Mouse (Mus musculus): ENCODE data around the gene Lrsam1. TPM values are rescaled to one million over a fixed set of nuclear protein-coding genes. Genes with fewer than 3 reads are reported as not detected.

The Lrsam1 gene
- polyA plus RNA-seq, 1 experiment from 2014 or later: 24.7 TPM

- Histone ChIP-seq H3K9me3 (replicated peaks; ENCODE audit: control insufficient read depth, low read length, poor library complexity, severe bottlenecking) (no peaks in the 10 kb centered on the region), H3K4me3 (ENCODE audit: low read depth, low read length) (peak within 1 kb of the TSS; percentile 89), H3K9ac (ENCODE audit: low read depth, low read length) (peak within 1 kb of the TSS; percentile 99), H3K27me3 (ENCODE audit: control insufficient read depth, insufficient read depth, low read depth, low read length) (no peaks in the 10 kb centered on the region), H3K36me3 (ENCODE audit: control insufficient read depth, insufficient read depth, low read length) (no peaks in the 10 kb centered on the region), H3K4me1 (ENCODE audit: control insufficient read depth, insufficient read depth, low read length) (peaks cover 53% of the 10 kb centered on the region), H3K27ac (ENCODE audit: low read length) (peak within 1 kb of the TSS; percentile 96), H3K4me2 (ENCODE audit: low read length) (peak within 1 kb of the TSS; percentile 96)
- WGBS: under 1% methylated on average over 65 of the region's 68 CpGs
- ATAC-seq: peak; percentile 87
Measured at GRCm38 (mm10) chr2:32875675-32876489, 85.5 kb downstream of the Lrsam1 start, which contains the start of gene Fam129b. TSS of gene Fam129b (plus strand) at chr2:32876114.

Other genes with a start within 250 kb of the Lrsam1 start
- gene Cdk9, start 248.5 kb downstream of the Lrsam1 start, polyA plus RNA-seq (2015; fragmentation: Nextera tagmentation; extraction: Ambion mirVana): 61.3 and 67.3 TPM in 2 replicates
- 51.1 and 59.3 TPM in 2 replicates for gene Sh2d3c, start 240.6 kb downstream of the Lrsam1 start, polyA plus RNA-seq (2015; fragmentation: Nextera tagmentation; extraction: Ambion mirVana)
- 3.2 and 3.5 TPM in 2 replicates for gene 6330409D20Rik, start 220.6 kb downstream of the Lrsam1 start, polyA plus RNA-seq (2015; fragmentation: Nextera tagmentation; extraction: Ambion mirVana)
- gene Tor2a, start 204.4 kb downstream of the Lrsam1 start, polyA plus RNA-seq (2015; fragmentation: Nextera tagmentation; extraction: Ambion mirVana): 46.9 and 48.5 TPM in 2 replicates
- gene Ttc16, start 186.0 kb downstream of the Lrsam1 start, polyA plus RNA-seq (2015; fragmentation: Nextera tagmentation; extraction: Ambion mirVana): 0.68 and 0.80 TPM in 2 replicates
- gene Ptrh1, start 185.8 kb downstream of the Lrsam1 start, polyA plus RNA-seq (2015; fragmentation: Nextera tagmentation; extraction: Ambion mirVana): 4.9 and 5.0 TPM in 2 replicates
- 0.82 and 0.99 TPM in 2 replicates for gene Cfap157, start 177.2 kb downstream of the Lrsam1 start, polyA plus RNA-seq (2015; fragmentation: Nextera tagmentation; extraction: Ambion mirVana)
- 340 and 389 TPM in 2 replicates for gene Stxbp1, start 114.4 kb downstream of the Lrsam1 start, polyA plus RNA-seq (2015; fragmentation: Nextera tagmentation; extraction: Ambion mirVana)
- 25.3 and 27.4 TPM in 2 replicates for gene Fam129b, start 85.5 kb downstream of the Lrsam1 start, polyA plus RNA-seq (2015; fragmentation: Nextera tagmentation; extraction: Ambion mirVana)
- 76.2 and 81.9 TPM in 2 replicates for gene Rpl12, start 55 bp downstream of the Lrsam1 start, polyA plus RNA-seq (2015; fragmentation: Nextera tagmentation; extraction: Ambion mirVana)
- 20.7 and 21.7 TPM in 2 replicates for gene Slc2a8, start 20.5 kb upstream of the Lrsam1 start, polyA plus RNA-seq (2015; fragmentation: Nextera tagmentation; extraction: Ambion mirVana)
- 71.6 and 75.8 TPM in 2 replicates for gene Garnl3, start 170.0 kb upstream of the Lrsam1 start, polyA plus RNA-seq (2015; fragmentation: Nextera tagmentation; extraction: Ambion mirVana)